Mouse (Mus musculus) midbrain, embryonic 11.5 days (tissue): ENCODE measurements at regions not wholly inside any gene's neighbourhood (a gene's known extent, or its start where the extent isn't known, plus 50 kb on each side); places are given as distances from the start of the nearest gene placed in this dataset.

Experiments
- ATAC-seq: fragments of 200-750 bp; cut with Nextera tagmentation; 2 replicates; pipeline ENCODE4 v1.8.0; 2017; ENCODE audit warnings: moderate TSS enrichment, moderate library complexity; ENCODE audit not compliant: low FRiP score
- DNase-seq: peaks from one replicate; pipeline ENCODE4 v3.0.0; 2015; ENCODE audit warnings: low spot score; ENCODE audit errors: missing footprints
- H3K27ac ChIP-seq: fragments of 300-500 bp; sonication (generic); 2 replicates; pipeline ENCODE4 v1.5.1; 2014; ENCODE audit warnings: low read depth, low read length
- H3K27me3 ChIP-seq: fragments of 300-500 bp; sonication (generic); 2 replicates; pipeline ENCODE4 v1.6.1; 2014; ENCODE audit warnings: mild to moderate bottlenecking, low read length, moderate library complexity, mixed read lengths; ENCODE audit not compliant: control insufficient read depth, insufficient read depth
- H3K36me3 ChIP-seq: fragments of 300-500 bp; sonication (generic); 2 replicates; pipeline ENCODE4 v1.6.1; 2014; ENCODE audit warnings: mild to moderate bottlenecking, low read length, moderate library complexity, mixed read lengths; ENCODE audit not compliant: control insufficient read depth, insufficient read depth
- H3K4me1 ChIP-seq: fragments of 300-500 bp; sonication (generic); 2 replicates; pipeline ENCODE4 v1.6.1; 2014; ENCODE audit warnings: low read length; ENCODE audit not compliant: control insufficient read depth, insufficient read depth
- H3K4me2 ChIP-seq: fragments of 300-500 bp; sonication (generic); 2 replicates; pipeline ENCODE4 v1.6.1; 2014; ENCODE audit warnings: mild to moderate bottlenecking, moderate library complexity
- H3K4me3 ChIP-seq: fragments of 300-500 bp; sonication (generic); 2 replicates; pipeline ENCODE4 v1.5.1; 2014; ENCODE audit warnings: low read depth, low read length
- H3K9ac ChIP-seq: fragments of 300-500 bp; sonication (generic); 2 replicates; pipeline ENCODE4 v1.6.1; 2014; ENCODE audit warnings: low read length
- H3K9me3 ChIP-seq: fragments of 300-500 bp; sonication (generic); 2 replicates; pipeline ENCODE4 v1.6.1; 2016; ENCODE audit warnings: low read length; ENCODE audit not compliant: control insufficient read depth
- WGBS: fragments of 180-500 bp; shearing (Covaris S2); extraction: QIAGEN DNeasy Blood & Tissue Kit; methylation state at CpG from one replicate; pipeline ENCODE4 v1.1.7; 2014; 5-methylcytosine and 5-hydroxymethylcytosine counted together

GRCm38 (mm10) chr4:153876954-153877642 lies 79.9 kb upstream of the A430005L14Rik start:
- no peak for DNase-seq
- 74% methylated on average over 7 of the region's 7 CpGs for WGBS
- Histone ChIP-seq H3K4me1 (no peaks in the 10 kb centered on the region), H3K4me2 (no peak overlapping the region), H3K4me3 (no peak overlapping the region), H3K9me3 (no peaks in the 10 kb centered on the region), H3K27me3 (no peaks in the 10 kb centered on the region), H3K36me3 (no peaks in the 10 kb centered on the region), H3K9ac (no peak overlapping the region), H3K27ac (no peak overlapping the region)
- ATAC-seq: no peak

DNA sequence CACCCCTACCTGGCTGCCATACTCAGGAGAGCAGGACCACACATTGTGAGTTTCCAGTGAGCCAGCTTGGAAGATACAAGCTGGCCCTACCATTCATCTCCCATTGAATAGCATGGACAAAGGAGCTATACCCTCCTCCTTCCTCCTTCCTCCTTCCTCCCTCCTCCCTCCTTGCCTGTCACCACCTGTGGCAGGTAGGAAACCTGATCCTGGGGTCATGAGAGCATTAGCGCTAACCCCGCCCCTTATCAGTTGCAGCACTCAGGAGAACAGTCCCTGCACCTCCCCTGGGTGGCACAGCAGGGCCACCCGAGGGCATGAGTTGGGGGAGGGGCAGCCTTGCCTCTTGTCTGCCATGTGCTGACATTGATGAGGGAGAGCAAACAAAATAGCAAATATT lies 74.0 kb upstream of the A430005L14Rik start:
- Histone ChIP-seq H3K4me2 (no peak overlapping the region), H3K27ac (no peak overlapping the region), H3K4me1 (no peaks in the 10 kb centered on the region), H3K27me3 (no peaks in the 10 kb centered on the region), H3K9ac (no peak overlapping the region), H3K9me3 (no peaks in the 10 kb centered on the region), H3K4me3 (no peak overlapping the region), H3K36me3 (no peaks in the 10 kb centered on the region)
- DNase-seq (no peak), ATAC-seq (no peak)
- 42% methylated on average over 3 of the region's 3 CpGs for WGBS

GRCm38 (mm10) chr4:153884044-153884443 lies 73.0 kb upstream of the A430005L14Rik start:
- no peaks in the 10 kb centered on the region for H3K4me1 ChIP-seq
- H3K36me3 ChIP-seq: no peaks in the 10 kb centered on the region
- H3K4me2 ChIP-seq: no peak overlapping the region
- no peak overlapping the region for H3K9ac ChIP-seq
- no peaks in the 10 kb centered on the region for H3K9me3 ChIP-seq
- no peaks in the 10 kb centered on the region for H3K27me3 ChIP-seq
- ATAC-seq: no peak
- DNase-seq: no peak
- no peak overlapping the region for H3K4me3 ChIP-seq
- H3K27ac ChIP-seq: no peak overlapping the region

- Histone ChIP-seq H3K4me3 (no peak overlapping the region), H3K4me2 (no peak overlapping the region), H3K9me3 (no peaks in the 10 kb centered on the region), H3K27ac (no peak overlapping the region), H3K27me3 (no peaks in the 10 kb centered on the region), H3K36me3 (no peaks in the 10 kb centered on the region), H3K4me1 (no peaks in the 10 kb centered on the region), H3K9ac (no peak overlapping the region)
- 84% methylated on average over 6 of the region's 6 CpGs for WGBS
- DNase-seq: no peak
- ATAC-seq: no peak
These were observed 71.2 kb upstream of the A430005L14Rik start for GRCm38 (mm10) chr4:153885836-153886235.

- Histone ChIP-seq H3K9ac (no peak overlapping the region), H3K4me2 (no peak overlapping the region), H3K27me3 (no peaks in the 10 kb centered on the region), H3K27ac (no peak overlapping the region), H3K36me3 (no peaks in the 10 kb centered on the region), H3K4me1 (no peaks in the 10 kb centered on the region), H3K4me3 (no peak overlapping the region), H3K9me3 (no peaks in the 10 kb centered on the region)
- ATAC-seq: no peak
- no peak for DNase-seq
- WGBS: 90% methylated on average over 9 of the region's 9 CpGs
These were observed 66.9 kb upstream of the A430005L14Rik start for GRCm38 (mm10) chr4:153890130-153890529.

DNA sequence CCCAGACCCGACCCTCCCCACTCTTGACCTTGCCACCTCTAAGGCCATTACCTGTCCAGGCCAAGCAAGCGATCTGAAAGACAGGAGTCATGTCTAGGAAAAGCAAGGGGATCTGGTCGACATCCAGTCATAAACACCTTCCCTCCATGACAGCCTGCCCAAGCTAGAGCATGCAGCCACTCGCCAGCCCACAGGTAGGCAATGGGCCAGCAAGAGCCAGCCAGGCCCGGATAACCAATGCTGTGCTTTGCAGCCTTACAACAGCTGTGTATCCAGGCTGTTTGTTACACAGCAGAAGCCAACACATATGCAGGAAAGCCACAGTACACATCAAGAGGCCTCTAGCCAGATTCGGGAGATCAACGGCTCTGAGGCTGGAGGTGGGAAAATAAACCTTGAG lies 57.3 kb upstream of the A430005L14Rik start:
- Histone ChIP-seq H3K36me3 (no peaks in the 10 kb centered on the region), H3K4me2 (no peak overlapping the region), H3K4me3 (no peak overlapping the region), H3K9me3 (no peaks in the 10 kb centered on the region), H3K27ac (no peak overlapping the region), H3K4me1 (no peaks in the 10 kb centered on the region), H3K27me3 (no peaks in the 10 kb centered on the region), H3K9ac (no peak overlapping the region)
- ATAC-seq: no peak
- 72% methylated on average over 7 of the region's 7 CpGs for WGBS
- DNase-seq: no peak

- DNase-seq (no peak), ATAC-seq (no peak)
- Histone ChIP-seq H3K36me3 (no peaks in the 10 kb centered on the region), H3K9me3 (no peaks in the 10 kb centered on the region), H3K4me1 (no peaks in the 10 kb centered on the region), H3K4me3 (no peak overlapping the region), H3K4me2 (no peak overlapping the region), H3K27me3 (no peaks in the 10 kb centered on the region), H3K27ac (no peak overlapping the region), H3K9ac (no peak overlapping the region)
- WGBS: 75% methylated on average over 9 of the region's 9 CpGs
These were observed 52.0 kb upstream of the A430005L14Rik start for GRCm38 (mm10) chr4:153905076-153905475.

DNA sequence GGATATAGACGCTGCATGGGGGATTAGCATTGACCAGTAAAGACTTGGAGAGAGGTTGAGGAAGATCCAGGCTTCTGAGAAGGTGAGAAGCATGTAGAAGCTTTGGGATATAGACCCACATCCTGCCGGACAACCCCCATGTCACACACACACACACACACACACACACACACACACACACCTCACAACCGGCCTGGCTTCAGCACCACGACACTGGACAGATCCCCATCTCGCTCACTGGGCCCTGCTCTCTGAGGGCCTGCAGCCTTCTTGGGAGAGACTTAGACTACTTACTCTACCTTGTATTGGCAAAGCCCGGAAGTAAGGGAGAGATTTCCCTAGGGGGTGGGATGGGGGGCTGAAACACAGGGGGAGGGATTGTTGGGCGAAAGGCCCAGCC lies 51.5 kb upstream of the A430005L14Rik start:
- ATAC-seq (no peak), DNase-seq (peak; percentile 85)
- Histone ChIP-seq H3K4me2 (no peak overlapping the region), H3K4me3 (no peak overlapping the region), H3K9me3 (no peaks in the 10 kb centered on the region), H3K36me3 (no peaks in the 10 kb centered on the region), H3K27ac (no peak overlapping the region), H3K9ac (no peak overlapping the region), H3K4me1 (no peaks in the 10 kb centered on the region), H3K27me3 (no peaks in the 10 kb centered on the region)
- WGBS: 44% methylated on average over 7 of the region's 7 CpGs
